In genomic region chr17:26200831-26201705, GRCm38 (mm10) we compare ENCODE assay signal across 8 mouse cellular contexts. TPM values are rescaled to one million over a fixed set of nuclear protein-coding genes. Genes with fewer than 3 reads are reported as not detected.
A peak's percentile ranks its signal among the peaks of the same experiment; 100 is the strongest.
DNase-seq lines count a peak whose midpoint lies in the region; ATAC-seq and TF ChIP-seq lines count a peak whose summit lies in the region.

No protein-coding gene starts in this region.

- 0 out of 2 replicates have a peak, but pooled peaks have one; percentile 8 for TF ChIP-seq POLR2A in brain, embryonic 14.5 days (IDR thresholded peaks at IDR 0.05; ENCODE audit: borderline replicate concordance, extremely low read depth, insufficient read depth, insufficient read length, poor library complexity, severe bottlenecking)

- peaks cover 42% of the 10 kb centered on the region for H3K4me1 ChIP-seq in hindbrain, embryonic 13.5 days (replicated peaks)
- H3K4me1 ChIP-seq in lung, embryonic 16.5 days (replicated peaks; ENCODE audit: control insufficient read depth, insufficient read depth, low read length), result peaks cover 19% of the 10 kb centered on the region

- TF ChIP-seq CTCF in brain, embryonic 14.5 days (IDR thresholded peaks at IDR 0.05; ENCODE audit: borderline replicate concordance, extremely low read depth, insufficient read depth, insufficient read length), result no peak

- peak; percentile 35 to 52 for DNase-seq in cerebellum, postnatal 25 days
- DNase-seq in cerebellum, postnatal 36 days, result no peak
- peak; percentile 23 for DNase-seq in A20 (ENCODE audit: low read depth, low spot score)
- peak; percentile 44 for DNase-seq in brain, embryonic 14.5 days (ENCODE audit: low read depth)
- peak; percentile 62 for DNase-seq in right cerebral cortex, postnatal 25 days

- H3K27ac ChIP-seq in hindbrain, embryonic 13.5 days, result 0 out of 2 replicates have a peak overlapping the region, but pooled peaks have one; percentile 23
- H3K27ac ChIP-seq in lung, embryonic 16.5 days (ENCODE audit: low read length), result no peak overlapping the region

- H3K36me3 ChIP-seq in hindbrain, embryonic 13.5 days, result peaks cover 21% of the 10 kb centered on the region
- H3K36me3 ChIP-seq in lung, embryonic 16.5 days (ENCODE audit: control insufficient read depth, insufficient read depth, low read length), result peaks cover 7% of the 10 kb centered on the region

- peak; percentile 71 for ATAC-seq in hindbrain, embryonic 13.5 days (ENCODE audit: low FRiP score)
- peak; percentile 54 for ATAC-seq in lung, embryonic 16.5 days (ENCODE audit: low read depth)
- ATAC-seq in megakaryocyte-erythroid progenitor cell, adult 5-6 weeks (replicated peaks; ENCODE audit: low FRiP score, low TSS enrichment, poor library complexity, severe bottlenecking), result no peak

- H3K9me3 ChIP-seq in hindbrain, embryonic 13.5 days, result no peaks in the 10 kb centered on the region
- no peaks in the 10 kb centered on the region for H3K9me3 ChIP-seq in lung, embryonic 16.5 days (ENCODE audit: control insufficient read depth, low read length)

- peaks cover 71% of the 10 kb centered on the region for H3K27me3 ChIP-seq in hindbrain, embryonic 13.5 days
- H3K27me3 ChIP-seq in lung, embryonic 16.5 days (ENCODE audit: control insufficient read depth, insufficient read depth, low read depth, low read length), result peaks cover 34% of the 10 kb centered on the region

- WGBS in hindbrain, embryonic 13.5 days, result under 1% methylated on average over 92 of the region's 92 CpGs
- WGBS in lung, embryonic 16.5 days, result under 1% methylated on average over 62 of the region's 92 CpGs

- peak overlapping the region; percentile 63 for H3K4me3 ChIP-seq in hindbrain, embryonic 13.5 days
- peak overlapping the region; percentile 57 for H3K4me3 ChIP-seq in lung, embryonic 16.5 days (ENCODE audit: low read length)

- H3K4me2 ChIP-seq in hindbrain, embryonic 13.5 days, result peak overlapping the region; percentile 94
- H3K4me2 ChIP-seq in lung, embryonic 16.5 days (ENCODE audit: low read depth, low read length), result peak overlapping the region; percentile 95

- H3K9ac ChIP-seq in hindbrain, embryonic 13.5 days, result peak overlapping the region; percentile 82
- peak overlapping the region; percentile 71 for H3K9ac ChIP-seq in lung, embryonic 16.5 days (ENCODE audit: low read length)

RNA-seq across cellular contexts. Expression of gene Rgs11, which starts 1.7 kb away (rescaled TPM):
- polyA plus RNA-seq in brain, embryonic 14.5 days (2012; rRNA removed), result 6.7 and 12.4 TPM in 2 replicates
- polyA plus RNA-seq in hindbrain, embryonic 13.5 days (2015; fragmentation: Nextera tagmentation; extraction: Ambion mirVana), result 9.0 and 9.5 TPM in 2 replicates
- 10.9 and 13.3 TPM in 2 replicates for polyA plus RNA-seq in lung, embryonic 16.5 days (2015; fragmentation: Nextera tagmentation; extraction: Ambion mirVana)
- 1.4 TPM in 1 of 2 replicates, not detected in the other for total RNA-seq in megakaryocyte-erythroid progenitor cell, adult 5-6 weeks (2014; fragmentation: Nextera tagmentation)
- not detected in 2 replicates for total RNA-seq in megakaryocyte-erythroid progenitor cell, adult 5-6 weeks (2017)

RNA-seq across cellular contexts. Expression of gene Pdia2, which starts 2.2 kb away (rescaled TPM):
- 0.09 and 0.14 TPM in 2 replicates for polyA plus RNA-seq in brain, embryonic 14.5 days (2012; rRNA removed)
- 0.30 and 0.36 TPM in 2 replicates for polyA plus RNA-seq in hindbrain, embryonic 13.5 days (2015; fragmentation: Nextera tagmentation; extraction: Ambion mirVana)
- 0.20 and 0.31 TPM in 2 replicates for polyA plus RNA-seq in lung, embryonic 16.5 days (2015; fragmentation: Nextera tagmentation; extraction: Ambion mirVana)
- 14.1 and 22.5 TPM in 2 replicates for total RNA-seq in megakaryocyte-erythroid progenitor cell, adult 5-6 weeks (2014; fragmentation: Nextera tagmentation)
- total RNA-seq in megakaryocyte-erythroid progenitor cell, adult 5-6 weeks (2017), result 6.6 and 13.9 TPM in 2 replicates

RNA-seq across cellular contexts. Expression of gene Arhgdig, which starts 6.5 kb away (rescaled TPM):
- 31.6 and 47.6 TPM in 2 replicates for polyA plus RNA-seq in brain, embryonic 14.5 days (2012; rRNA removed)
- polyA plus RNA-seq in hindbrain, embryonic 13.5 days (2015; fragmentation: Nextera tagmentation; extraction: Ambion mirVana), result 65.7 and 75.1 TPM in 2 replicates
- polyA plus RNA-seq in lung, embryonic 16.5 days (2015; fragmentation: Nextera tagmentation; extraction: Ambion mirVana), result 3.6 and 4.3 TPM in 2 replicates
- total RNA-seq in megakaryocyte-erythroid progenitor cell, adult 5-6 weeks (2014; fragmentation: Nextera tagmentation), result 6.3 and 10.4 TPM in 2 replicates
- 1.0 and 4.5 TPM in 2 replicates for total RNA-seq in megakaryocyte-erythroid progenitor cell, adult 5-6 weeks (2017)

RNA-seq across cellular contexts. Expression of gene Fam234a, which starts 43.0 kb away (rescaled TPM):
- polyA plus RNA-seq in brain, embryonic 14.5 days (2012; rRNA removed), result 28.5 and 33.7 TPM in 2 replicates
- 30.8 and 31.4 TPM in 2 replicates for polyA plus RNA-seq in hindbrain, embryonic 13.5 days (2015; fragmentation: Nextera tagmentation; extraction: Ambion mirVana)
- 46.9 and 49.6 TPM in 2 replicates for polyA plus RNA-seq in lung, embryonic 16.5 days (2015; fragmentation: Nextera tagmentation; extraction: Ambion mirVana)
- 5.5 and 6.2 TPM in 2 replicates for total RNA-seq in megakaryocyte-erythroid progenitor cell, adult 5-6 weeks (2014; fragmentation: Nextera tagmentation)
- 4.6 and 5.3 TPM in 2 replicates for total RNA-seq in megakaryocyte-erythroid progenitor cell, adult 5-6 weeks (2017)

RNA-seq across cellular contexts. Expression of gene Luc7l, which starts 51.6 kb away (rescaled TPM):
- polyA plus RNA-seq in brain, embryonic 14.5 days (2012; rRNA removed), result 111 and 114 TPM in 2 replicates
- polyA plus RNA-seq in hindbrain, embryonic 13.5 days (2015; fragmentation: Nextera tagmentation; extraction: Ambion mirVana), result 117 and 118 TPM in 2 replicates
- 79.8 and 86.9 TPM in 2 replicates for polyA plus RNA-seq in lung, embryonic 16.5 days (2015; fragmentation: Nextera tagmentation; extraction: Ambion mirVana)
- 92.6 and 106 TPM in 2 replicates for total RNA-seq in megakaryocyte-erythroid progenitor cell, adult 5-6 weeks (2014; fragmentation: Nextera tagmentation)
- 156 and 197 TPM in 2 replicates for total RNA-seq in megakaryocyte-erythroid progenitor cell, adult 5-6 weeks (2017)

Comparison
In these comparisons a context has a peak if more than half of its experiments do, and no peak if none do; other contexts are left out.
1. DNase-seq: peak in cerebellum, postnatal 25 days (2 of 2), A20 (single experiment), brain, embryonic 14.5 days (single experiment) and right cerebral cortex, postnatal 25 days (single experiment); none in cerebellum, postnatal 36 days (0 of 2).